Mouse (Mus musculus): ENCODE measurements at regions not wholly inside any gene's neighbourhood (a gene's known extent, or its start where the extent isn't known, plus 50 kb on each side); places are given as distances from the start of the nearest gene placed in this dataset.

- DNase-seq (ENCODE audit: low read depth, low spot score) = no peak
Observed at GRCm38 (mm10) chr16:58354551-58354950, 53.7 kb upstream of the Dcbld2 start.

Data from forelimb bud, embryonic 11.5 days (tissue).